Mouse (Mus musculus) forebrain, embryonic 14.5 days (tissue): ENCODE results near the gene Olfr1082. TPM values are rescaled to one million over a fixed set of nuclear protein-coding genes. Genes with fewer than 3 reads are reported as not detected.
"Not testable (repeated sequence)": the region's sequence is repeated elsewhere in the genome, so short reads cannot be mapped to it uniquely, and the experiment has no call there.

Experiments
- ATAC-seq: fragments of 200-750 bp; cut with Nextera tagmentation; 2 replicates; pipeline ENCODE4 v1.8.0; 2017; ENCODE audit warnings: mild to moderate bottlenecking, moderate library complexity
- DNase-seq: peaks from one replicate; pipeline ENCODE4 v3.0.0-alpha.2; 2015; ENCODE audit warnings: low spot score
- H3K27ac ChIP-seq: fragments of 300-500 bp; sonication (generic); 2 replicates; pipeline ENCODE4 v1.5.1; 2014; ENCODE audit warnings: low read depth, mild to moderate bottlenecking, control low read depth, low read length, moderate library complexity
- H3K27me3 ChIP-seq: fragments of 300-500 bp; sonication (generic); replicated peaks from 2 replicates; pipeline ENCODE4 v1.6.1; 2014; ENCODE audit warnings: low read length, control low read depth, mixed read lengths; ENCODE audit not compliant: control insufficient read depth, insufficient read depth
- H3K36me3 ChIP-seq: fragments of 300-500 bp; sonication (generic); 2 replicates; pipeline ENCODE4 v1.6.1; 2014; ENCODE audit warnings: low read length, control low read depth; ENCODE audit not compliant: control insufficient read depth, insufficient read depth
- H3K4me1 ChIP-seq: fragments of 300-500 bp; sonication (generic); 2 replicates; pipeline ENCODE4 v1.6.1; 2014; ENCODE audit warnings: antibody characterized with exemption, low read length, control low read depth; ENCODE audit not compliant: control insufficient read depth, insufficient read depth
- H3K4me2 ChIP-seq: fragments of 300-500 bp; sonication (generic); 2 replicates; pipeline ENCODE4 v1.6.1; 2014; ENCODE audit warnings: mild to moderate bottlenecking, control low read depth, low read length
- H3K4me3 ChIP-seq: fragments of 300-500 bp; sonication (generic); 2 replicates; pipeline ENCODE4 v1.5.1; 2014; ENCODE audit warnings: low read depth, low read length, control low read depth
- H3K9ac ChIP-seq: fragments of 300-500 bp; sonication (generic); 2 replicates; pipeline ENCODE4 v1.6.1; 2014; ENCODE audit warnings: mild to moderate bottlenecking, low read length, control low read depth, moderate library complexity
- H3K9me3 ChIP-seq: fragments of 300-500 bp; sonication (generic); replicated peaks from 2 replicates; pipeline ENCODE4 v1.6.1; 2016; ENCODE audit warnings: low read length, control low read depth, mixed read lengths; ENCODE audit not compliant: control insufficient read depth
- WGBS: fragments of 180-500 bp; shearing (Covaris S2); extraction: QIAGEN DNeasy Blood & Tissue Kit; methylation state at CpG from one replicate; pipeline ENCODE4 v1.1.7; 2014; 5-methylcytosine and 5-hydroxymethylcytosine counted together
- polyA plus RNA-seq: library from polyadenylated mRNA; unstranded; fragments of >200 nt; fragmentation: Nextera tagmentation; extraction: Ambion mirVana; gene quantifications from 2 replicates; pipeline ENCODE4 v1.2.1, GENCODE M21; 2014

Olfr1082 gene
- not detected in 2 replicates for polyA plus RNA-seq

DNA sequence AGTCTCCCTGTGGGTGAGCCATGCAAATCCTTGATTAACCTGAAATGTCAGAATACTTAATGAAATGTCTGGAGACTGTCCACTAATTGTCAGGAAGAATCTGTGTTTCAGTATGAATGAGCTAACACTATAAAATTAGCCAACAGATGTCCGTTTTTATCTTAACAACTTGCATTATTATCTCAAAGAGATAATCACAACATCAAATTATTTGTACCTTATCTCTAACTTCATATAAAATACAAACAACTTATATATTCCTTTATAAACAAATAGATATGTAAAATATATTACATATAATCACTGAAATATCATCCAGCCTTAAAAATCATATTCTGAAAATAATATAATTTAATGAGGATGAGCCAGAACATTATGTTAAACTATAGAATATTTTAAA lies at the start of gene Olfr1082:
Olfr1082 (minus strand) TSS at position 101 of the 400 bp plus-strand sequence.
- H3K4me2 ChIP-seq, H3K27me3 ChIP-seq, ATAC-seq, DNase-seq, H3K36me3 ChIP-seq, H3K27ac ChIP-seq, H3K4me3 ChIP-seq, H3K4me1 ChIP-seq, H3K9me3 ChIP-seq, H3K9ac ChIP-seq: not testable (repeated sequence)
- whole genome bisulfite sequencing: 55% methylated on average over 1 of the region's 1 CpGs

DNA sequence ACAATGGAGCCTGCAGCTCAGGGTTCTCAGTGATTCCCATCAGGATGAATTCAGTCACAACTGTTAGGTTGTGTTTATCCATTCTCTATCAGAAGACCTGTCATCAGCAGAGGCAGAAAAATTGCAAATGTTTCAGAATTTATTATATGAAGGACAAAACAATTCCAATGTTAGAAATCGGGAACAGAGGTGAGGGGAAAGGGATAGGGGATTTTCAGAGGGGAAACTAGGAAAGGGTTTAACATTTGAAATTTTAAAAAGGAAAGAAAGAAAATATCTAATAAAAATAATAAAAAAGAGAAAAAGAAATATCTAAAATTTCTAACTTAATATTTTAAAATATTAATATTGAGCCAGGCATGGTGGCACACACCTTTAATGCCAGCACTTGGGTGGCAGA lies 40.9 kb upstream of the Olfr1082 start, which contains the start of gene Olfr1084:
Olfr1084 (minus strand) TSS at position 101 of the 400 bp plus-strand sequence.
- not testable (repeated sequence) for H3K9ac ChIP-seq, H3K27ac ChIP-seq, H3K9me3 ChIP-seq, H3K4me3 ChIP-seq, ATAC-seq, H3K36me3 ChIP-seq, H3K27me3 ChIP-seq, DNase-seq, H3K4me2 ChIP-seq, H3K4me1 ChIP-seq
- 92% methylated on average over 1 of the region's 1 CpGs for WGBS

DNA sequence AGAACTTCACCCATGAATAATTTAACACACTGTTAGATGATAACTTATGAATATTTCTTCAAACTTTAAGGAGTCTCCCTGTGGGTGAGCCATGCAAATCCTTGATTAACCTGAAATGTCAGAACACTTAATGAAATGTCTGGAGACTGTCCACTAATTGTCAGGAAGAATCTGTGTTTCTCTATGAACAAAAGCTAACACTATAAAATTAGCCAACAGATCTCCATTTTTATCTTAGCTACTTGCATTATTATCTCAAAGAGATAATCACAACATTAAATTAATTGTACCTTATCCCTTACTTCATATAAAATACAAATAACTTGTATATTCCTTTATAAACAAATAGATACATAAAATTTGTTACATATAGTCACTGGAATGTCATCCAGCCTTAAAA lies 40.6 kb downstream of the Olfr1082 start, which contains the start of gene Olfr1080:
Olfr1080 (minus strand) TSS at position 101 of the 400 bp plus-strand sequence.
- H3K9me3 ChIP-seq, ATAC-seq: not testable (repeated sequence)

More for the DNA sequence above, 40.6 kb downstream of the Olfr1082 start, which contains the start of gene Olfr1080:
- H3K36me3 ChIP-seq, H3K4me1 ChIP-seq, H3K27ac ChIP-seq, H3K4me3 ChIP-seq, H3K27me3 ChIP-seq, H3K4me2 ChIP-seq, DNase-seq, H3K9ac ChIP-seq: not testable (repeated sequence)

Other genes with a start within 250 kb of the Olfr1082 start
- not detected in 2 replicates for gene Olfr1055, start 248.7 kb downstream of the Olfr1082 start, polyA plus RNA-seq
- gene Olfr1056, start 236.5 kb downstream of the Olfr1082 start, polyA plus RNA-seq: not detected in 2 replicates
- not detected in 2 replicates for gene Olfr1057, start 220.6 kb downstream of the Olfr1082 start, polyA plus RNA-seq
- gene Olfr1058, start 210.4 kb downstream of the Olfr1082 start, polyA plus RNA-seq: not detected in 2 replicates
- not detected in 2 replicates for gene Olfr1061, start 184.9 kb downstream of the Olfr1082 start, polyA plus RNA-seq
- gene Olfr1062, start 172.2 kb downstream of the Olfr1082 start, polyA plus RNA-seq: not detected in 2 replicates
- not detected in 2 replicates for gene Olfr1065, start 148.4 kb downstream of the Olfr1082 start, polyA plus RNA-seq
- not detected in 2 replicates for gene Olfr1066, start 142.7 kb downstream of the Olfr1082 start, polyA plus RNA-seq
- gene Olfr228, start 111.6 kb downstream of the Olfr1082 start, polyA plus RNA-seq: not detected in 2 replicates
- not detected in 2 replicates for gene Olfr1076, start 90.5 kb downstream of the Olfr1082 start, polyA plus RNA-seq
- not detected in 2 replicates for gene Olfr1079, start 56.5 kb downstream of the Olfr1082 start, polyA plus RNA-seq
- gene Olfr1080, start 40.7 kb downstream of the Olfr1082 start, polyA plus RNA-seq: not detected in 2 replicates
- not detected in 2 replicates for gene Olfr1084, start 40.8 kb upstream of the Olfr1082 start, polyA plus RNA-seq
- not detected in 2 replicates for gene Olfr1085, start 63.1 kb upstream of the Olfr1082 start, polyA plus RNA-seq
- gene Olfr1086, start 81.1 kb upstream of the Olfr1082 start, polyA plus RNA-seq: not detected in 2 replicates
- gene Olfr1087, start 99.4 kb upstream of the Olfr1082 start, polyA plus RNA-seq: not detected in 2 replicates
- not detected in 2 replicates for gene Olfr1089, start 134.7 kb upstream of the Olfr1082 start, polyA plus RNA-seq
- gene Olfr1090, start 160.0 kb upstream of the Olfr1082 start, polyA plus RNA-seq: not detected in 2 replicates
- not detected in 2 replicates for gene Olfr1093, start 183.5 kb upstream of the Olfr1082 start, polyA plus RNA-seq
- not detected in 2 replicates for gene Olfr141, start 211.1 kb upstream of the Olfr1082 start, polyA plus RNA-seq
- not detected in 2 replicates for gene Olfr1094, start 225.7 kb upstream of the Olfr1082 start, polyA plus RNA-seq